Mouse (Mus musculus): ENCODE measurements around the gene Klk1b24.
"Not testable (repeated sequence)": the region's sequence is repeated elsewhere in the genome, so short reads cannot be mapped to it uniquely, and the experiment has no call there.

The Klk1b24 gene

GRCm38 (mm10) chr7:44187936-44188335 lies at the start of gene Klk1b24:
Gene Klk1b24 (plus strand): TSS chr7:44188236.
- DNase-seq (ENCODE audit: low spot score in 2 of 2): not testable (repeated sequence)

GRCm38 (mm10) chr7:44179299-44180045 lies 8.6 kb upstream of the Klk1b24 start:
- no peak for DNase-seq (ENCODE audit: low spot score in 2 of 2)

- DNase-seq (ENCODE audit: low spot score in 2 of 2): not testable (repeated sequence)
Observed at GRCm38 (mm10) chr7:44186516-44186915, 1.5 kb upstream of the Klk1b24 start.

GRCm38 (mm10) chr7:44193466-44193865 lies 5.4 kb downstream of the Klk1b24 start:
- not testable (repeated sequence) for DNase-seq (ENCODE audit: low spot score in 2 of 2)

GRCm38 (mm10) chr7:44197891-44198290 lies 9.9 kb downstream of the Klk1b24 start, which contains the start of gene Klk1b3:
Gene Klk1b3 (plus strand): TSS chr7:44198191.
- no peak for DNase-seq (ENCODE audit: low spot score in 2 of 2)

- DNase-seq (ENCODE audit: low spot score in 2 of 2): not testable (repeated sequence)
Observed at GRCm38 (mm10) chr7:44207135-44207534, 19.1 kb downstream of the Klk1b24 start, which contains the start of gene Klk1b4. Gene Klk1b4 (plus strand): TSS chr7:44207435.

GRCm38 (mm10) chr7:44208307-44208706 lies 20.3 kb downstream of the Klk1b24 start:
- DNase-seq (ENCODE audit: low spot score in 2 of 2): no peak

GRCm38 (mm10) chr7:44215645-44216044 lies 27.6 kb downstream of the Klk1b24 start, which contains the start of gene Klk1b5:
Gene Klk1b5 (plus strand): TSS chr7:44215945.
- DNase-seq (ENCODE audit: low spot score in 2 of 2): no peak

GRCm38 (mm10) chr7:44221601-44222000 lies 33.6 kb downstream of the Klk1b24 start:
- DNase-seq (ENCODE audit: low spot score in 2 of 2): not testable (repeated sequence)

GRCm38 (mm10) chr7:44222335-44222734 lies 34.3 kb downstream of the Klk1b24 start:
- DNase-seq (ENCODE audit: low spot score in 2 of 2): not testable (repeated sequence)

GRCm38 (mm10) chr7:44225076-44225475 lies 37.0 kb downstream of the Klk1b24 start, which contains the start of gene Klk1:
Gene Klk1 (plus strand): TSS chr7:44225360.
- no peak for DNase-seq (ENCODE audit: low spot score in 2 of 2)

GRCm38 (mm10) chr7:44235909-44236308 lies 47.9 kb downstream of the Klk1b24 start, which contains the start of gene Gm36864:
Gene Gm36864 (plus strand): TSS chr7:44236177.
- DNase-seq (ENCODE audit: low spot score in 2 of 2): no peak

GRCm38 (mm10) chr7:44239913-44240312 lies 51.9 kb downstream of the Klk1b24 start:
- no peak for DNase-seq (ENCODE audit: low spot score in 2 of 2)

- DNase-seq (ENCODE audit: low spot score in 2 of 2): no peak
Observed at GRCm38 (mm10) chr7:44240712-44241111, 52.7 kb downstream of the Klk1b24 start.

GRCm38 (mm10) chr7:44241163-44241562 lies 53.1 kb downstream of the Klk1b24 start:
- DNase-seq (ENCODE audit: low spot score in 2 of 2): no peak
